Mouse (Mus musculus) urinary bladder, adult 18-20 months (tissue): ENCODE results near the gene Ncor2.
A peak's percentile ranks its signal among the peaks of the same experiment; 100 is the strongest.

Source experiments
- DNase-seq, 2 experiments: peaks; one replicate each; pipeline ENCODE4 v3.0.0; 2022; ENCODE audit warnings: low spot score in 2 of 2, mixed read lengths in 2 of 2

Gene Ncor2

GRCm38 (mm10) chr5:125066479-125067471, 112.2 kb downstream of the Ncor2 start:
- peak; percentile 54 to 77 for DNase-seq

GRCm38 (mm10) chr5:125063015-125063414, 116.0 kb downstream of the Ncor2 start:
- no peak for DNase-seq

GRCm38 (mm10) chr5:125058267-125058668, 120.8 kb downstream of the Ncor2 start:
- peak in 1 of 2 experiments; percentile 54 for DNase-seq

GRCm38 (mm10) chr5:125057555-125058266, 121.3 kb downstream of the Ncor2 start:
- DNase-seq: no peak

GRCm38 (mm10) chr5:125056696-125057554, 122.1 kb downstream of the Ncor2 start:
- DNase-seq: peak in 1 of 2 experiments; percentile 46

GRCm38 (mm10) chr5:125056331-125056695, 122.7 kb downstream of the Ncor2 start:
- no peak for DNase-seq

- DNase-seq: no peak
These were observed 123.1 kb downstream of the Ncor2 start for GRCm38 (mm10) chr5:125055901-125056300.

GRCm38 (mm10) chr5:125053661-125054060, 125.4 kb downstream of the Ncor2 start:
- DNase-seq: no peak

GRCm38 (mm10) chr5:125052603-125053488, 126.2 kb downstream of the Ncor2 start:
- peak in 1 of 2 experiments; percentile 59 for DNase-seq

- DNase-seq: no peak
These were observed 126.8 kb downstream of the Ncor2 start for GRCm38 (mm10) chr5:125052237-125052602.

GRCm38 (mm10) chr5:125049481-125049880, 129.5 kb downstream of the Ncor2 start:
- no peak for DNase-seq

GRCm38 (mm10) chr5:125046436-125046835, 132.6 kb downstream of the Ncor2 start:
- no peak for DNase-seq

GRCm38 (mm10) chr5:125045202-125045601, 133.8 kb downstream of the Ncor2 start:
- no peak for DNase-seq

GRCm38 (mm10) chr5:125043448-125043847, 135.6 kb downstream of the Ncor2 start:
- DNase-seq: no peak

GRCm38 (mm10) chr5:125041578-125041977, 137.4 kb downstream of the Ncor2 start:
- DNase-seq: no peak

- DNase-seq: no peak
These were observed 138.9 kb downstream of the Ncor2 start for GRCm38 (mm10) chr5:125040128-125040584.

- DNase-seq: no peak
These were observed 139.5 kb downstream of the Ncor2 start for GRCm38 (mm10) chr5:125039377-125040027.

GRCm38 (mm10) chr5:125036483-125036882, 142.5 kb downstream of the Ncor2 start:
- DNase-seq: no peak

GRCm38 (mm10) chr5:125028911-125029310, 150.1 kb downstream of the Ncor2 start:
- DNase-seq: no peak

GRCm38 (mm10) chr5:125028371-125028770, 150.6 kb downstream of the Ncor2 start:
- DNase-seq: no peak
